Mouse (Mus musculus): ENCODE measurements around the gene Cep350.

The Cep350 gene

GRCm38 (mm10) chr1:155811995-155812580, 161.0 kb downstream of the Cep350 start:
- no peak; the same call in 1 of the 2 replicates for ATAC-seq (ENCODE audit: insufficient number of reproducible peaks, low FRiP score, low TSS enrichment)

DNA sequence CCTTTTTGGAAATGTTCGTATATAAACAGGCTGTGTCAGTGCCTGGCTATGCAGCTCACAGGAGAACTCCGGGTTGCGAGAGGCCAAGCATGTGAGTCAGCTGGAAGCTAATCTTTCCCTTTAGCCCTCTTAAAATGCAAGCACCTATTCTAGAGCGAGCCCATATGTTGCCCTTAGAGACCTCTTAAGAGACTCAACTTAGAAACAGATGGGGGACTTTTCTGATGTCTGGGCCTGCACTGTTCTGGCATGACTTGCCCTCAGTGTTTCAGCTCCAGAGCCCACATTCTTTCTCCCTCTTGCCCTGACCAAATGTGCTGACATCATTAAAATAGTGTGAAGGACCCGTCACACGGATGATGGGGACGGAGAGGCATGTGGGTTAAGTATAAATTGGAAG, 162.4 kb downstream of the Cep350 start:
- no peak for ATAC-seq (ENCODE audit: insufficient number of reproducible peaks, low FRiP score, low TSS enrichment)

- ATAC-seq (ENCODE audit: insufficient number of reproducible peaks, low FRiP score, low TSS enrichment), result no peak
Measured at GRCm38 (mm10) chr1:155809706-155810442, 163.2 kb downstream of the Cep350 start.

- ATAC-seq (ENCODE audit: insufficient number of reproducible peaks, low FRiP score, low TSS enrichment), result no peak
Measured at GRCm38 (mm10) chr1:155808261-155808660, 164.8 kb downstream of the Cep350 start.

DNA sequence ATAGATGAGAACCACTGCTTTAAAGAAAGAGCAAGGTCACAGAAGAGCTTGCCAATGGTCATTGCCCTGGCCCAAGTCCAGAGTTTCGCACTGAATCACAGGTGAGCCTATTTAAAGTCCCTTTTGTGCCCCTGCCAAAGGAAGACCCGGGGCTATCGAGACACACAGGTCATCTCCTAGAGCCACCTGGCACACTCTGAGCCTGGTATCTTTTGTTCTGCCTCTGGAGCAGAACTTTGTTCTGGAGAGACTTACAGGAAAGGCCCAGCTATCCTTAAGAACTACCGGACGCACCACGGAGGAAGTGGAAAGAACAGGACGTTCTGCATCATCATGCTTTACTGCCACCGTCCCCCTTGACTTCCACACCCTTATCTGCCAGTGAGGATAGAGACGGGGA, 167.4 kb downstream of the Cep350 start:
- no peak for ATAC-seq (ENCODE audit: insufficient number of reproducible peaks, low FRiP score, low TSS enrichment)

GRCm38 (mm10) chr1:155801014-155801991, 171.8 kb downstream of the Cep350 start:
- peak; percentile 76 for ATAC-seq (ENCODE audit: insufficient number of reproducible peaks, low FRiP score, low TSS enrichment)

DNA sequence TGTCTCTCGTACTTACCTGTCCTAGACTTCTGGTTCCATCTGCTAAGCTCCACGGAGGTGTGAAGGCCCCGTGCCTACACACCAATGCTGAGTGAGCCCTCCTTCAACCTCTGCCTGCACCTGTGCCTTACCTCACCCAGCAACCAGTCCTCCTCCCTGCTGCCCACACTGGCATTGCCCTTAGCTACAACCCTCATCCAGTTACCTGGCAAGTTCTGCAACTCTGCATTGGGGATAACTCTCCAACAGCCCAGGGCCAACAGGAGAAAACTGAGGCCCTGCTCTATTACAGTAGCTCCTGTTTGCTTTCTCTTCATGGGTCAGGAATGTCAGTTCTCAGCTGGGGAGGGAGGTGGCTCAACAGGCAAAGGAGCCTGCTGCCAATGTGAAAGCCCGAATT, 175.1 kb downstream of the Cep350 start:
- ATAC-seq (ENCODE audit: insufficient number of reproducible peaks, low FRiP score, low TSS enrichment), result no peak

DNA sequence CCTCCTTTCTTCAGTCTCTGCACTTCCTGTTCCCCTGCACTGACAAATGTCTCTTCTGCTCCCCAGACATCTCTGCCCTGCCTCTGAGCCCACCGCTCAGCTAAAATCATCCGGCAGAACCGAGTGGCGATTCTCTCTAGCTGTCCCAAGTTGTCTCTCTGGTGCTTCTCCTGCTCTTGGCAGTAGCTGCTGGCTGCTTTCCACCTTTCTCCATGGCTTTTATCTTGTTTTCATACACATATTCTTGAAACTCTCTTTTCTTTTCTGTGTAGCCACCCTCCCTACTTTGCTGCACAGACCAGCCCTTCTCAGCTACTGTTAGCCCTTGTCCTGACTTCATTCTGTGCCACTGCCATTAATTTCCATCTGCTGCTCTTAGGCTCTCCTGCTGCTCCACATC, 175.6 kb downstream of the Cep350 start:
- no peak for ATAC-seq (ENCODE audit: insufficient number of reproducible peaks, low FRiP score, low TSS enrichment)

DNA sequence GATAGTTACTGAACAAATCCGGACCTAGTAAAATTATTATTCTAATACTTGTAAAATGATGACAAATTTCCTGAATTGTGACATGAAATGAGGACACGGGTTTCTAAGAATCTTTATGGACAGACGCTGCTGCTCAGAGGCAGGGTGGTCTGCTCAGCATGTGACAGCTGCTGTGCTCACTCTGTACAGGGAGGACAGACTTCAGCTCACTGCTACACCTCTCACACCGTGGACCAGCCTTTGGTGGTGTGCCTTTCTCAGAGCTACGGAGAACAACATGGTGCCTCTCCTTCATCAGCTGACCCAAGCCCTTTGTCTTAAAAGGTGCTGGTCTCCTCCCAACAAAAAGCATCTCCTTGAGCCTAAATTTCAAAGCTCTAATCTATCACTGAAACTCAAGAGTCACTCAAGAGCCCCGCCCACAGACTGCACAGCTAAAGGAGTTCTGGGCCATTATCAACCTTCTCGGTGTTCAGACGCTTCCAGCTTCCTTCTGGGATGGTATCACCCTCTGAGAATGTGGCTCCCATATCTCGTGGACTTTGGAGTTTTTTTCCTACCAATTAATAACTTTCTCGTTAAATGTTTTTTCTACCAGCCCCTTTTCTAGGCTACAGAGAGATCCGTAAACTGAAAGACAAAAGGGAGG, 176.2 kb downstream of the Cep350 start:
- ATAC-seq (ENCODE audit: insufficient number of reproducible peaks, low FRiP score, low TSS enrichment), result no peak

DNA sequence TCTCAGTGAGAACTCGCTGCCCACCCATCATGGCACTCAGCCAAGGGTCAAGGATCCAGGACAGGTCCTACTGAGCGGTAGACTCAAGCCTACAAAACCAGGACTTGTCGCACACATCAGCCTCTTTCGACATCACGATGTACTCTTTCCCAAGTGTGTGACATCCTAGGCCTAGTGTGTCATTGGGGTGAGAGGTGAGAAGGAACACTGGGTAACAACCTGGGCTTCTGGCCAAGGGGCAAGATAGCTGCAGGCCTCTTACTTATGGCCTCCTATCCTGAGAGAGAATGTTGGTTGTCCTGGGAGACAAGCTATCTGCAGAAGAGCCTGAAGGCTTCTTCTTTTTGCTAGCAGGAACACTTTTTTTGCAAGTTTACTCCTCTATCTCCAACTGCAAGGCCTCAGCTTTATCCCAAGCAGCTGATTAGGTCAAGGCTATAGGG, 177.2 kb downstream of the Cep350 start:
- ATAC-seq (ENCODE audit: insufficient number of reproducible peaks, low FRiP score, low TSS enrichment), result no peak

Measured in cerebellum, adult (tissue).